Mouse (Mus musculus) heart, postnatal 4 days (tissue): ENCODE measurements around the gene Nlk. TPM values are rescaled to one million over a fixed set of nuclear protein-coding genes. Genes with fewer than 3 reads are reported as not detected.
A peak's percentile ranks its signal among the peaks of the same experiment; 100 is the strongest.
"Not testable (repeated sequence)": the region's sequence is repeated elsewhere in the genome, so short reads cannot be mapped to it uniquely, and the experiment has no call there.

Experiments used
- DNase-seq: peaks from one replicate; pipeline ENCODE4 v3.0.0; 2021
- total RNA-seq, 2 experiments: library from RNA; stranded (reverse); gene quantifications; 2 replicates each; pipeline ENCODE4 v1.2.3; 2021

The Nlk gene
- total RNA-seq, 2 experiments from 2014 or later = 20.6 to 20.8 TPM

DNA sequence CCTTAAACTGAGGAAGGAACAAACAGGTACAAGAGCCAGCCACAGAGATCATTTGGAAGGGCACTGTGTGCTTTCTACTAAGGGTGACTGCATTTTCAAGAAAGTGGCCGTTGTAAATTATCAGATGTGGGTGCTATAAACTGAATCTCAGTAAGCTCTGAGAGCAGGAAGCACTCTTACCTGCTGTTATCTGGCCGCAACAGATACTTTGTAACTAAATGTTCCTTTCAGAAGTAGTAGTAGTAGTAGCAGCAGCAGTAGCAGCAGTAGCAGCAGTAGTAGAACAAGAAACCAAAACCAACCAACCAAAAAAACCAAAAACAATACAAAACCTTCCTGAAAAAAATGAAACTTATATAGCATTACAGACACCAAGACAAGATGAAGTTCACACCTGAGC lies 101.4 kb downstream of the Nlk start:
- DNase-seq = no peak

DNA sequence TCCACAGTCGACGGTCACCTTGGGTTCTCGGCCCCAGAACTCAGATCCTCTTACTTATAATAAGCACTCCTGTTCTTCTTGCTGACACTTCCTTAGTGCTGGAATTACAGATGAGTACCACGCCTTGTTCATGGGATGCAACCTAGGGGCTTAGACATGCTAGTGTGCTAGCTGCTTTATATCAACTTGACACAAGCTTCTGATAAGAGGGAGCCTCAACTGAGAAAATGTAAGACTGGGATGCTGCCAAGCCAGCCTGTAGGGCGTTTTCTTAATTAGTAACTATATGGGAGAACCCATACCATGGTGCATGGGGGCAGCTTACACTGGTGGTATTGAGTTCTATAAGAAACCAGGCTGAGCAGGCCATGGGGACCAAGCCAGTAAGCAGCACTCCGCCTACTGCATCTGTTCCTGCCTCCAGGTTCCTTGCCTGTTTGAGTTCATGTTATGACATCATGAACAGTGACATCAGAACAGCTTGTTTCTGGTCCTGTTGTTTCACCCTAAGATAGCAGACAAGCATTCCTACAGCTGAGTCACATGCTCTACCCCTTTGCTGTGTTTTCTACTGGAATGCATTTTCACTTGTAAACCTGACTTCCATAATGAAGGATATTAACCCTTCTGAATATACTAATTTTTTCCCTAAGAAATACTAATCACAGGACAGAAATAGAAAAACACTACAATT lies 102.8 kb downstream of the Nlk start:
- DNase-seq = no peak

DNA sequence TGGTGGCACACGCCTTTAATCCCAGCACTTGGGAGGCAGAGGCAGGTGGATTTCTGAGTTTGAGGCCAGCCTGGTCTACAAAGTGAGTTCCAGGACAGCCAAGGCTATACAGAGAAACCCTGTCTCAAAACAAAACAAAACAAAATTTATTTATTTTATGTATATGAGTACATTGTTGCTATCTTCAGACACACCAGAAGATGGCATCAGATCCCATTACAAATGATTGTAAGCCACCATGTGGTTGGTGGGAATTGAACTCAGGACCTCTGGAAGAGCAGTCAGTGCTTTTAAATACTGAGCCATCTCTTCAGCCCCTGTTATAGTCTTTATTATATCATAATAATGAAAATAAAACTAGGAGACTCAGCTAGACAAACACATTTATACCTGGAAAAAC lies 109.5 kb downstream of the Nlk start:
- DNase-seq = not testable (repeated sequence)

DNA sequence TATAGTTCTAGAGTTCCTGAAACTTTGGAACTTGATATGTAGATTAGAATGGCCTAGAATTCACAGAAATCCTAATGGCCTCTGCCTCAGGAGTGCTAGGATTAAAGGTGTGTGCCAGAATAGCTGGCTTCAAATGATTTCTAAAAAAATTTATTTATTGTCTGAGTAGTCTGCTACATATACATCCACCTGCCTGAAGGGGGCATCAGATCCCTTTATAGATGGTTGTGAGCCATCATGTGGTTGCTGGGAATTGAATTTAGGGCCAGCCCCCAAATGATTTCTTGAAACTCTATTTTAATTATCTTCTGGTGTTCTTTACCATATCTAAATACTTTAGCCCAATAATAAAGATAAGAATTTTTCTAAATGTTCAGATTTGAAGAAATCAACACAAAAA lies 111.1 kb downstream of the Nlk start:
- DNase-seq = no peak

DNA sequence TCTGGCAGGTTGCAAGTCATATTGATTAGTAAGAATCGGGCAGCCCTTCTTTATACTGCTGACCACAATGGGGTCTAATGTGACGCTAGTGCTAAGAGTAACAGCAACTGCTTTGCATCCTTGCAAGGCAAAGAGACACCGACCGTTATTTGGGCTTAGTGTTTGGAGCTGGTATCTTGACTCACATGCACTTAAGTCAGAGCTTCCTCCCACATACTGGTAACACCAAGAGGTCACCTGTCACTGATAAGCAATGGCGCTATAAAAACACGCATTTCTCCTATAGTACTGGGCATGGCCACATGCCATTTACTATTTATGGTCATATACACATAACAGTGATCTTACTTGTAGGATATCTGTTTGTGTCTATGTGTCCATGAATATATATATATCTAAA lies 114.3 kb downstream of the Nlk start:
- no peak for DNase-seq

DNA sequence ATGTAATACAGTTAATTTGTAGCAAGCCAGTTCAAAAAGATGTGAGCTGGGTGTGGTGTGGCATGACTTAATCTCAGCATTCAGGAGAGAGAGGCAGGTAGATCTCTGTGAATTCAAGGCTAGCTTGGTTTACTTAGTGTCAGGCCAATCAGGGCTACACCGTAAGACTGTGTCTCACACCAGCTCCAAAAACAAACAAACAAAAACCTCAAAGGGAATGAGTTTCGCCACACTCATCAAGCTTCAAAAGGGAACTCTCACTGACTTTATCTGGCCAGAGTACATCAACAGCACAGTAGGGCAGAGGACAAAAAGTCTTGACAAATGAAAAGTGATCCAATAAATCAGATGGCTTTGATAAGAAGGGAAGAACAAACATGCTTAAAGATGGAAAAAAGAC lies 122.2 kb downstream of the Nlk start:
- no peak for DNase-seq

DNA sequence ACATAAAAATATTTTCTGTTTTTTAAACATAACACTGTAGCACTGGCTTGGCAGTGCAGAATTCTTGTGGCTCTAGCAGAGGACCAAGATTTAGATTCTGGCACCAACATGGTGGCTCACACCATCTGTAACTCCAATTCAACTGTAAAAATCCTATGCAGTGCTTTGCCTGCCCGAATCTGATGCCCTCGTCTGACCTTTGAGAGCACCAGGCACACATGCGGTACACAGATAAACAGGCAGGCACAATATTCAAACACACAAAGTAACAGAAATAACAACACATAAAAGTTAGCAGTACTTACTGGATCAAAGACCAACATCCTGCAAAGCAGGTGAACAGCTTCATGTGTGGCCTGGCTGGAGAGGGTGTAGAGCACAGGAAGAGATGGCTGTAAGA lies 122.6 kb downstream of the Nlk start:
- no peak for DNase-seq

DNA sequence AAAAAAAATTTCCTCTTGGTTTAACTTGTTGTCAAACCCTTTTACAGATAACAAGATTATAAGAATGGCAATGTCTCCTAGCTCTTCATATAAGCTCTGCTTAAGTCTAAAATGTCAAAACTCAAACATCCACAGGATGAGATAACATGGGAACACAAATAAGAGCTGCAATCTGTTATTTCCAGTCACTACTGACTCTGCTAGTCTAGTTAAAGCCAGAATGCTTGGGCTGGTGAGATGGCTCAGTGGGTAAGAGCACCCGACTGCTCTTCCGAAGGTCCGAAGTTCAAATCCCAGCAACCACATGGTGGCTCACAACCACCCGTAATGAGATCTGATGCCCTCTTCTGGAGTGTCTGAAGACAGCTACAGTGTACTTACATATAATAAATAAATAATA lies 123.1 kb downstream of the Nlk start:
- not testable (repeated sequence) for DNase-seq

DNA sequence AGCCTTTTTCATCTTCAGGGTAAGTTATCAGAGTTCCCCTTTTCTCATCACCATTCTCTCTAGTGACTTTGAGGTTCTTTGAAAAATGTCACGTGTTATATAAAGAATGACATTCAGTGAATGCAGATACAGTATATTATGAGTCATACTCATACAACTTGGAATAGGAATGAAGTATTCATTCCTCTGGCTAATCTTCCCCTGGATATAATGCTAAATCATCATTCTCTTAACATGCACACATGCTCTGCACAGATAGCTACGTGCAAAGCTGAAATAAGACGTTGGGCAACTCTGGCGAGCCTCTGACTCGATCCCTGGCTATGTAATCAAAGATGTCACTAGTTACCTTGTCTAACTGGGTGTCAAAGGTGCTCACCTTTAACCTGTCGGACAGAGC lies 125.3 kb downstream of the Nlk start:
- no peak for DNase-seq

DNA sequence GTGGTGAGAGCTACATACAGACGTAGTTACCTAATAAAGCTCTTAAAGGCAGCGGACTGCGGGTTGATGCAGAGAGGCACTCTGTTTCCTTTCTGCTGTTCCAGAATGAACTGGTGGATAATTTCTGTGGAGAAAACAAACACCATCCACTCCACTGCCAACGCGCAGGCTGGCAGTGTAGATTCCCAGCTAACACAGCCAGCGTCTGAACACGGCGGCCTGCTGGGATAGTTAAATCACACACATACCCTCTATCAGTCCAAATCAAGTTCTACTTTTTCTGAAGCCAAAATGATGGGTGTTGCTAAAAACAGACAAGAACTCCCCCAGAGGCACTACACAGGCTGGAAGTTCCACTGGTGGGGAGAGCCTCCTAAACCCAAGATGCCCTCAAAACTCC lies 125.7 kb downstream of the Nlk start:
- no peak for DNase-seq

DNA sequence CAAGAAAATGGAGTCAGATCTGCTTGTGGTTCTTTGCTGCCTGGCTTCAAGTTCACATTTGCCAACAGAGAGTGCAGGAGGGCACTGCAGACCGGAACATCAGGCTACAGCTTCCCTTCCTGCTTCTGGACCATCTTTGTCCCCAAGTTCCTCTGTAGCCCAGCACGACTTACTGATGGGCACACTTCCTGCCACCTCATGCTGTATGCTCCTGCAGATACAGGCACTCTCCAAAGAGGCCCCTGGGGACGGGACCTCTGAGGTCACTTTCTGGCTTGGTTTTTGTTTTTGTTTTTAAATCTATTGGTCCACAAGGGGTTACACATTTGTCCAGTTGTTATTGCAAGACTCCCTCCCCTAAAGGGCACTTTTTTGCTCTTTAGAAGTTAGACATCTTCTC lies 127.4 kb downstream of the Nlk start:
- no peak for DNase-seq

DNA sequence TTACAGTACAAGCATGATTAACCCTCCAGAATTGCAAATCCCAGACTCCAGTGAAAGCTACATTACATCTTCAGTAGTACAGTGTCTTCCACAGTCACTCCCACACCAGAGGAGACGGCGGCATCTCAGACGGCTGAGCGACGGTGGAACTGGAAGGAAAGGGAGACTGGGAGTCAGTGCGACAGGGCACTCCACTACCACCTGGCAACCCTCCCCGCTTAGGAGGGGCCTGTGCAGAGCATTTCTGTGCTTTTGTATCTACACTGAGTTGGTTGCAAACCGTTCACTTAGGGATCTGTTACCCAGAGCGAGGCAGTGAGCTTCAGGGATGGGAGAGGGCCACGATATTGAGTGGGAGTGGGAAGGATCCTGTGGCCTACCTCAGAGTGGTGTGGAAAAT lies 128.3 kb downstream of the Nlk start:
- DNase-seq = no peak

DNA sequence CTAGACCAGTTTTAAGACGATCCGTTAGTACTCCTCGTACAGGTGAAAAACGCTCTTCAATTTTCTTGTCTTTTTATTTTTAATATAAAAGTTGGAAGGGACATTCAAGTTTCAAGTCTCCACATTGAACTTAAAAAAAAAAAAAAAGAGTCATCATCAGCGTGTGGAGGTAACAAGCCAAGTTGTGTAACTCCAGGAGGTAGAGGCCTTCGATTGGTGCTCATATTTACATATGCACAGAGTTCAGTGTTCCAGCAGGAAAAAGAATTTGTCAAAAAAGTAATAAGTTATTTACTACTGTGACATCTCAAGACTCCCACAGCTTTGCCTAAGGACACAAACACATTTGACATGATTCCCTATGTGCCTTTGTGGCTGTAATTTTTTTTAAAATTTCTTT lies 129.6 kb downstream of the Nlk start:
- DNase-seq = no peak

DNA sequence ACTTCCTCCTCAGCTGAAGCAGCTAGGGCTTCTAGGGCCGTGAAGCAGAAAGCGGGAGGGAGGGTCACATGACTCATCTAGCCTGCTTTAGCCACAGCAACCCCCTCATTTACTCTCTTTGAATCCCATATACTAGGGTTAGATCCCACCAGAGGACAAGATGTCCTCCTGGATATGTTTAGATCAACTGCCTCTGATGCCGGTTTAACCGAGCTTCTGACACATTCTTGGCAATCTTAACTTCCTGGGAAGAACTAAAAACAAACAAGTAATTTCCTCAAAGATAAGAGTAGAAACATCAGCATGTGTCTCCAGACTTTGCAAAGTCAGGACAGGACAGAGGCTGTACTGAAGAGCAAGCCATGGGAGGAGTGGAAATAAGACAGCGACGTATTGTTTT lies 130.4 kb downstream of the Nlk start:
- no peak for DNase-seq

DNA sequence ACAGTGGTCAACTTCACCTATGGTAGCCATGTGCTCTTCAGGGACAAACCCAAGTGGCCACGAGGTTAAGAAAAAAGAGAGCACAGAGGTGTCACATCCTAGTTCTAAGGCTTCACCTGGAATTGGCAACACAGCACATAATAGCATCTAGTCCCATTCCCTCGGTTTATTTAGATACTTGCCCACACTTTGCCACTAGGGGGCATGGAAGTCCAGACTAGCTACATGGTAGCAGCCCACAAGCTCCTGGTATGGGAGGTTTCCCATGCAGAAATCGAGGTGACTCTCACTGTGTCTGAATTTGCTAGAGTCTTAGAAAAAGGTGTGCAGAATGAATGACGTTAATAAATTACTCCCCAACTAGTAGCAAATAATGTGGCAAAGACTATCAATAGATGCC lies 136.7 kb downstream of the Nlk start:
- peak; percentile 82 for DNase-seq

DNA sequence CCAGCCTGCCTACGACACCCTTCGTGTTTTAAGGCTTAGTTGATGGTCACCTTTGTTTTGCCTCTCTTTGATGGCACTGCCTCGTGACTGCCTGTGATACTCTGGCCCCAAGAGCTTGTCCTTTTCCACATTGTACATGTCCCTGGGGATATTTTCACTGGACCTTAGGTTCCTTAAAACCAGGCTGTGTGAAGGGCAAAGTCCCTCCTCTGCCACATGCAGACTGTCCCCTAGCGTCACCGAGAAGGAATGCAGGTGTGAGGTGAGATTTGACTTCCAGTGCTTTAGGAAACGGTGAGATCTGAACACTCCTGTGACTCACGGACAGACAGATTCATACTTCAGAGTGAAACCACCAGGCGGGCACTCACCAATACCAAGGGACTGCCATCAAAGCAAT lies 139.9 kb downstream of the Nlk start:
- DNase-seq = no peak

DNA sequence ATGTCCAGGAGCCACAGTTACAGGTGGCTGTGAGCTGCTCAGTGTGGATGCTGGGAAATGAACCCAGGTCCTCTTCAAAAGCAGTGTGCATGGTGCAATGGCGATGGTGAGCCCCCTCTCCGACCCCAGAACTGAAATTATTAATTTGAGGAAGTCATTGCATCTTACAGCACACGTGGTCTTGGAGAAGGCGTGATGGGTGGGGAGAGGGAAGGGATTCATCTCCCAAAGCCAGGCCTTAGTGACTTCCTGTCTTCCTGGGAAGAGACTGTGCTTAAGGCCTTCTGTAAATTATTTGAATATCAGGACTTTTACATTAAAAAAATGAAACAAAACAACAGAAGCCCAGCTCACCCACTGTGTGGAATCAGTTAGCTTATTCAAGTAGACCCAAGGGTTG lies 141.1 kb downstream of the Nlk start:
- DNase-seq = no peak

DNA sequence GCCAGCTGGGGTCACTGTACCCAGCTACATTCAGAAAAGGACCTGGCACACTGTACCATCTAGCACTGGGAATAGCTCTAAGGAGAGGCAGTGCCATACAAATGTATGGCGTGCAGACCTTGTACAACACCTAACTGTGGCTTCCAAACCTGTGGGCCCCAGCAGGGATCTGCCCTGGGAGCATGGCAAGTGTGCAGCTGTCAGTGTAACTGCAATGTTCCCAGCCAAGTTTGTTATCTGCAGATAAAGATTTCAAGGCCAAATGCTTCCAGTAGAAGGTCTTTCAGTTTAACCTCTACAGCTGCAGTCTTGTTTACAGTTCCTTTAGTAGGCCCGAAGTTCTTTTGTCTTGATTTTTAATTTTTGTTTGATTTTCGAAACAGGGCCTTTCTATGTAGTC lies 141.6 kb downstream of the Nlk start:
- peak; percentile 14 for DNase-seq

DNA sequence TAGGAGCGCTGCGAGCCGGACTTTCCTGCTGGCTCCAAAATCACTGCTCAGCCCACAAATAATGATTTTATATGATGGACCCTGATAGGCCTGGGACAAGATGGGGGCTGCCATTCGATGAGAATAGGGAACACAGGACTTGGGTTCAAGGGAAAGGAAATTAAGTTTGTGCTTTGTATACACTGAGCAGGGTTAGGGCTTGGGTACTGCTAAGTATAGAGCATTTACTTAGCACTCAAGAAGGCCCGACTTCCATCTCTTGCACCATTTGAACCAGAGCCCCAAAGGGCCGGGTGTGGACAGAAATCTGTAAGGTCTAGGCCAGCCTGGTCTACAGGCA lies 146.1 kb downstream of the Nlk start:
- no peak for DNase-seq

DNA sequence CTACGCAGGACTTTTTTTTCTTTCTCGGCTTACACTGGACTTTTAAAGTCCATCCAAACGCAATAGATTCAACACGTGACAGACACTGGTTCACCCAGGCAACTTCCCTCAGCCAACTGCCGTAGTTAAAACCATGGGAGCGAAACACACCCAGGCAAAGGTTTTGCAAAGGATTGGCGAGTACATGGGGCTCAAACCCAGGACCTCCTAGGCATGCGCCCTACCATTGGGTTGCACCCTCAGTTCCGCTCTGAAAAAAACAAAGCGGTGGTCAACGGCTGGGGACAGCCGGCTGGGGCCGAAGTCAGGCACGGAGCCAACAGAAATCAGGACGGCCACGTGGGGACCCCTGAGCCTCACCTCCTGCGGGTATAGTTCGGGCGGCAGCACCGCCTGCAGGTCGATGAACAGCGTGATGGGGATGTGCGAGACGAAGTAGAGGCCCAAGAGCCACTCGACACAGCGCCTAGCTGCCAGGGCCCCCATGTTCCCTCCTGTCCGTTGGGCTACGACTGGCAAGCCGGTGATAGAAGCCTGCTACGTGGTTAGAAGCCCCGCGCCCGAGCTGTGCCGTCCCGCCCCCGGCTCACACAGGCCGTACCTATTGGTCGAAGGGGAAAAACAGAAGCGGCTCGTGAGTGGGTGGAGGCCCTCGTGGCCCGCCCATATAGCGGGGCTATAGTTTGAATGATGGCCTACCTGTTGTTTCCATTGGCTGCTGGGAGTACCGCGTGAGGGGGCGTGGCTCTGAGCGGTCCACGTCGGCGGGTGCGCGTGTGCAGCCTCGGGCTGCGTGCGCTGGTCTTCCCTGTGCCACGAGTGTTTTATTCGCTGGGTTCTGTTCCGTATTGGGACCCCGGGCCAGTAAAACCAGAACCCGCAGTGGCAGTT lies 146.8 kb downstream of the Nlk start, which contains the start of gene Tmem97:
Tmem97 (minus strand) TSS at position 610 of the 891 bp plus-strand sequence.
- peak; percentile 95 for DNase-seq

DNA sequence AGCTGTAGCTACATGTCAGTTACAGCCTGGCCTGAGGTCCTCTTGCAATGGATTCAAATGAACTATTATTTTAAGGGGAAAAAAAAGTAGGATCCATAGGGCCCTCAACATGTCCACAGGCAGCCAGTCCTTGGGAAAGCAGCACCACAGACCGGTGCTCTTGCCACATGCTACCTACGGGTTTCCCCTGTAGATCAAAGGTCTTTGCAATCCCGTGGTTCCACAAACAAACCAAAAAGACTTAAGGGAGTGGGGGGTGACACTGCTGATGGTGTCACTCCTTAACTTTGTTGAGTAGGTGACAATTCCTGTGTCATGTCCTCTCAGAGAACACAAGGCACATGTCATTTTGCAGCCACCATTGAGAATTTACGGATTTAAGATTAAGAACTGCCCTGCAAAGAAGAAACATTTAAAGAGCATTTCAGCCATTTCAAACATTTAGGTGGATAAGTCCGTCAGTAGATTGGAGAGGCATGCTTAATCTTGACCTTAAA lies 147.6 kb downstream of the Nlk start:
- DNase-seq = no peak

DNA sequence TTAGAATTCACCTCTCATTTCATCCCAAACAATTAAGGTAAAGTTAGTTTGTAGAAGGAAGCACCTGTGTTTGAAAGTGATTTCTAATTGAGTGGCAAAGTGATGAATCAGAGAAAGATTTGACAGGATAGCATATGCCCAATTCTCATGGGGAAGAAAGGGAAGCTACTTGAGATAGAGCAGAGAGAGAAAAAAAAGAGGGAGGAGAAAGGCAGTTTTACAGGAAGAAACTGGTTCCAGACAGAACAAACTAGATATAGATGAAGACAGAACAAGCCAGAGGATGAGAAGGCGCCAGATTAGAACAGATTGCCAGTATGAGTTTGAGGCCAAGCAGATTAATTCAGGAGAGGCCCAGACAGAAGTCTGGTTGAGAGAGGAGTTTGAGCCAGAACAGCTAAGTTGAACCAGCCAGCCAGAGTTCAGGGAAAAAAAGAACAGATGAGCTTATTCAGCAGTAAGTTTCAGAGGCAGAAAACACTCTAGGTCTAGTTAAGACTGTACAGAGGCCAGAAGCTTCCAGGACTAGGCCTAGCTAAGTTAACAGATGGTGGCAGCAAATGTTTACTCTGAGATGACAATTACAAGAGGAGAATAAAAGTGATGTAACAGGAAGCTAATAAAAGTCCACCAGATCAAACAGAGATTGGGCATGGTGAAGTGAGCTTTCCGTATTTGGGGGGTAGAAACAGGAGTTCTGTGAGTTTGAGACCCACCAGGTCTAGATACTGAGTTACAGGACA lies 149.3 kb downstream of the Nlk start:
- no peak for DNase-seq

DNA sequence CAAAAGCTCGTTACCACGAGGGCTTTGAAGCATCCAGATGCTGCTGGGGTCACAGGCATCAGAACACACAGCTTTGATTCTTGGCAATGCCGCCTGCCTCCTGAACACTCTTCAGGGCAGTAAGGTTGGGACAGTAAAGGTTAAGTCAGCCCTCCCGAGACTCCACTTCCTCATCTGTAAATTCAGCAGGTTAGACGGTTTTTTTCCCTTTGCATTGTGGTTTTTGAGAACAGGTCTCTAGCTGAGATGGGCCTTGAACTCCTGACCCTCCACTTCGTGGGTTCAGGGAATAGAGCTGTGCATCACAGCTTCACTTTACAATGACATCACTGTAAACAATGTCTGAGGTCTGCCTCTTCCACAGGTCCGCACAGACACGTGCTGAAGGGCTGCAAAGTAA lies 152.0 kb downstream of the Nlk start:
- DNase-seq = no peak
